Mouse (Mus musculus) liver, adult 2 months (tissue): ENCODE results near the gene Chn1. TPM values are rescaled to one million over a fixed set of nuclear protein-coding genes. Genes with fewer than 3 reads are reported as not detected.
"Not testable (repeated sequence)": the region's sequence is repeated elsewhere in the genome, so short reads cannot be mapped to it uniquely, and the experiment has no call there.

Experiments
- DNase-seq: peaks from one replicate; pipeline ENCODE4 v3.0.0-alpha.2; 2011; ENCODE audit warnings: low read depth, low spot score; ENCODE audit errors: extremely low read depth
- H3K27ac ChIP-seq: fragments of 200-500 bp; replicated peaks from 2 replicates; pipeline ENCODE4 v1.5.1; 2012; ENCODE audit warnings: low read depth, mild to moderate bottlenecking, control low read depth, inconsistent platforms, low read length; ENCODE audit not compliant: insufficient read depth
- H3K27me3 ChIP-seq: fragments of 200-500 bp; 2 replicates; pipeline ENCODE4 v1.6.1; 2012; ENCODE audit warnings: mild to moderate bottlenecking, moderate library complexity, low read length, inconsistent platforms; ENCODE audit not compliant: control insufficient read depth, insufficient read depth
- H3K36me3 ChIP-seq: fragments of 200-500 bp; 2 replicates; pipeline ENCODE4 v1.6.1; 2012; ENCODE audit warnings: low read length, inconsistent platforms; ENCODE audit not compliant: control insufficient read depth, insufficient read depth
- H3K4me1 ChIP-seq: fragments of 200-500 bp; 2 replicates; pipeline ENCODE4 v1.6.1; 2011; ENCODE audit warnings: low read length; ENCODE audit not compliant: control insufficient read depth, insufficient read depth
- H3K4me3 ChIP-seq: fragments of 200-500 bp; 2 replicates; pipeline ENCODE4 v1.5.1; 2011; ENCODE audit warnings: low read depth, mild to moderate bottlenecking, control low read depth, low read length, moderate library complexity; ENCODE audit not compliant: insufficient read depth
- H3K79me2 ChIP-seq: fragments of 200-500 bp; 2 replicates; pipeline ENCODE4 v1.6.1; 2012; ENCODE audit warnings: inconsistent platforms, mild to moderate bottlenecking, low read length, moderate library complexity; ENCODE audit not compliant: control insufficient read depth, insufficient read depth
- H3K9ac ChIP-seq: fragments of 200-500 bp; 2 replicates; pipeline ENCODE4 v1.6.1; 2012; ENCODE audit warnings: low read depth, mild to moderate bottlenecking, control low read depth, inconsistent platforms, low read length
- CTCF ChIP-seq: fragments of 200-500 bp; IDR thresholded peaks from 2 replicates; pipeline ENCODE4 v1.5.1; 2011; ENCODE audit warnings: low read depth, low read length, control low read depth
- POLR2A ChIP-seq: fragments of 200-500 bp; IDR thresholded peaks from 2 replicates; pipeline ENCODE4 v1.6.1; 2011; ENCODE audit warnings: low read length, control low read depth; ENCODE audit not compliant: insufficient read depth; ENCODE audit errors: extremely low read depth
- WGBS: fragments of 180-500 bp; shearing (Covaris S2); methylation state at CpG from one replicate; pipeline ENCODE4 v1.1.7; 2018; 5-methylcytosine and 5-hydroxymethylcytosine counted together
- polyA plus RNA-seq: library from polyadenylated mRNA; depleted of rRNA; stranded (reverse); fragments of >200 nt; gene quantifications from 2 replicates; pipeline ENCODE4 v1.2.3, GENCODE M21; 2012; rRNA removed
- total RNA-seq: library from RNA; depleted of rRNA; stranded (reverse); fragments of >200 nt; gene quantifications from 2 replicates; pipeline ENCODE4 v1.2.3, GENCODE M21; 2014; rRNA removed

Chn1 gene
- total RNA-seq (0.18 and 0.40 TPM in 2 replicates), polyA plus RNA-seq (not detected in 2 replicates)

GRCm38 (mm10) chr2:73774786-73775682 lies at the start of gene Chn1:
Gene Chn1 (minus strand): TSS chr2:73775346.
- no peak within 1 kb of the TSS for H3K27ac ChIP-seq
- TF ChIP-seq POLR2A: no peak
- DNase-seq: no peak
- H3K4me1 ChIP-seq: peaks cover 2% of the 10 kb centered on the region; the same call in 1 of the 2 replicates
- peak within 1 kb of the TSS; percentile 54 for H3K4me3 ChIP-seq
- H3K36me3 ChIP-seq: no peaks in the 10 kb centered on the region
- H3K79me2 ChIP-seq: no peaks in the 10 kb centered on the region
- 5% methylated on average over 129 of the region's 131 CpGs for WGBS
- H3K9ac ChIP-seq: peak within 1 kb of the TSS; percentile 45; the same call in 1 of the 2 replicates
- H3K27me3 ChIP-seq: peaks cover 15% of the 10 kb centered on the region

DNA sequence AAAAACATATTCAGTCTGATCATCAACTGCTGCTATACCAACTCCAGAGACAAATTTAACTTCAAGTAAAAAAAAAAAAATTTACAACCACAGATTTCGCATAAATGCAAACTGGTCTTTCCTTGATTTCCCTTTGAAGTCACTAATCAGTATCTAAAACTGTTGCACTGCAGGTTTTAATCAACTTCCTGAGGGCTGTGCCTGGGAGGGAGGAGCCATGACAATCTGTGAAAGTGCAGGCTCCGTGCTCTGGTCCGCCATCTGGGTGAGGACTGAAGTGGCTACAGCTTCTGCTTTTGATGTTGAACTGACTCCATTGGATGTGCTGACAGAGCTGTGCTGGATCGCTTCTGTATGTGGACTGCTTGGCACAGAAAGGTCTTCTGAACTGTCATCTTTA lies 43.6 kb upstream of the Chn1 start:
- Histone ChIP-seq H3K79me2 (no peaks in the 10 kb centered on the region), H3K4me3 (no peak overlapping the region), H3K27ac (no peak overlapping the region), H3K4me1 (no peaks in the 10 kb centered on the region), H3K36me3 (peaks cover 30% of the 10 kb centered on the region), H3K9ac (no peak overlapping the region), H3K27me3 (no peaks in the 10 kb centered on the region)
- no peak for DNase-seq
- 81% methylated on average over 4 of the region's 4 CpGs for WGBS
- TF ChIP-seq POLR2A (no peak), CTCF (no peak)

GRCm38 (mm10) chr2:73807609-73808008 lies 32.5 kb upstream of the Chn1 start:
- H3K4me1 ChIP-seq: no peaks in the 10 kb centered on the region
- WGBS: 86% methylated on average over 8 of the region's 8 CpGs
- H3K4me3 ChIP-seq: no peak overlapping the region
- H3K79me2 ChIP-seq: no peaks in the 10 kb centered on the region
- no peak overlapping the region for H3K27ac ChIP-seq
- no peak overlapping the region for H3K9ac ChIP-seq
- no peaks in the 10 kb centered on the region for H3K27me3 ChIP-seq
- no peaks in the 10 kb centered on the region for H3K36me3 ChIP-seq
- TF ChIP-seq CTCF (no peak), POLR2A (no peak)
- DNase-seq: no peak

DNA sequence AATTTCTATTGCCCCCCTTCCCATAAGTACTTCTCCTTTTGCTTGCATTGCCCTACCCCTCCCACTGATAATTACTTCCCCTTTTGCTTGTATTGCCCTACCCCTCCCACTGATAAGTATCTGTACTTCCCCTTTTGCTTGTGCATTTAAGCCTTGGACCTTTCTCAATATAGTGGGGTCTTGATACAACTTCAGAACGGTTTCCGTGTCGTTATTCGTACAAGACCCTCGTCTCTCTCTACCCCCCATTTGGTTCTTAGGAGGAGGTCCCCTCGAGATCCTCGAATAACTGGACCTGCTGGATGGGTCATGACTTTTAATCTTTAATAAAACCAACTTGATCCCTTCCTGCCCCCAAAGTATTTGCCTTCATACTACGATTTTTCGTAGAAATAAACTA lies 25.0 kb upstream of the Chn1 start:
- WGBS: 92% methylated on average over 9 of the region's 9 CpGs
- H3K4me3 ChIP-seq, H3K4me1 ChIP-seq, DNase-seq, H3K79me2 ChIP-seq, H3K9ac ChIP-seq, H3K27ac ChIP-seq, H3K36me3 ChIP-seq, H3K27me3 ChIP-seq: not testable (repeated sequence)

DNA sequence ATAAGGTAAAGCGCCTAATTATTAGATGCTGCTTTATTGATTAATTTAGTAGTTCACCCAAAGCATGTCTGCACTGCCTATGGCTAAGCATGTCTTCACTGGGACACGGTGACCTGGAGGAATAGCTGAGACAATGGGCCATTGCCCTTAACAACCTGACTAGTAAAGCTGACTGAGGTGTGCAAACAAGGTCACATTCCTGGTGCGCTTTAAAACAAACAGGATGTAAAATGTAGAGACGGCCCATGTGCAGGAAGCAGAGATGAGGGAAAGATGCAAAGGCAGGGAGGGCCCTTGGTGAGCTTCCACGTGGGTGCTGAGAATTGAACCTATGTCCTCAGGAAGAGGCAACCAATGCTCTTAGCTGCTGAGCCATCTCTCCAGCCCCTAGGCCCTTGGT lies 23.6 kb upstream of the Chn1 start:
- WGBS: 29% methylated on average over 5 of the region's 5 CpGs
- H3K79me2 ChIP-seq: no peaks in the 10 kb centered on the region
- DNase-seq: no peak
- H3K27ac ChIP-seq: no peak overlapping the region
- TF ChIP-seq CTCF: no peak
- TF ChIP-seq POLR2A: no peak
- no peak overlapping the region for H3K4me3 ChIP-seq
- H3K36me3 ChIP-seq: no peaks in the 10 kb centered on the region
- no peaks in the 10 kb centered on the region for H3K27me3 ChIP-seq
- no peak overlapping the region for H3K9ac ChIP-seq
- H3K4me1 ChIP-seq: no peaks in the 10 kb centered on the region

GRCm38 (mm10) chr2:73798136-73798535 lies 23.0 kb upstream of the Chn1 start:
- no peak overlapping the region for H3K9ac ChIP-seq
- no peaks in the 10 kb centered on the region for H3K36me3 ChIP-seq
- H3K4me3 ChIP-seq: no peak overlapping the region
- no peak for TF ChIP-seq POLR2A
- no peak for TF ChIP-seq CTCF
- H3K4me1 ChIP-seq: no peaks in the 10 kb centered on the region
- H3K79me2 ChIP-seq: no peaks in the 10 kb centered on the region
- 65% methylated on average over 4 of the region's 4 CpGs for WGBS
- DNase-seq: no peak
- no peak overlapping the region for H3K27ac ChIP-seq
- no peaks in the 10 kb centered on the region for H3K27me3 ChIP-seq
